7 mouse cellular contexts compared by ENCODE assay signal in genomic region chr5:24360792-24361454, GRCm38 (mm10). TPM values are rescaled to one million over a fixed set of nuclear protein-coding genes. Genes with fewer than 3 reads are reported as not detected.
DNase-seq lines count a peak whose midpoint lies in the region; ATAC-seq and TF ChIP-seq lines count a peak whose summit lies in the region.

No protein-coding gene starts in this region.

- H3K4me3 ChIP-seq in cortical plate, adult 2 months (ENCODE audit: insufficient read depth, low read length) = no peak overlapping the region
- no peak overlapping the region for H3K4me3 ChIP-seq in intestine, embryonic 14.5 days (ENCODE audit: low read depth, low read length)
- no peak overlapping the region for H3K4me3 ChIP-seq in midbrain, embryonic 10.5 days

- no peaks in the 10 kb centered on the region for H3K4me1 ChIP-seq in cortical plate, adult 2 months (ENCODE audit: control insufficient read depth, insufficient read depth, low read length)
- no peaks in the 10 kb centered on the region for H3K4me1 ChIP-seq in intestine, embryonic 14.5 days (replicated peaks; ENCODE audit: control insufficient read depth, insufficient read depth, low read length)
- peaks cover 21% of the 10 kb centered on the region for H3K4me1 ChIP-seq in midbrain, embryonic 10.5 days

- H3K36me3 ChIP-seq in intestine, embryonic 14.5 days (ENCODE audit: control insufficient read depth, insufficient read depth, low read length) = no peaks in the 10 kb centered on the region
- no peaks in the 10 kb centered on the region for H3K36me3 ChIP-seq in midbrain, embryonic 10.5 days

- TF ChIP-seq CTCF in cortical plate, adult 2 months (IDR thresholded peaks at IDR 0.05; ENCODE audit: extremely low read depth, insufficient read depth, low read length) = peak; percentile 94

- no peak overlapping the region for H3K9ac ChIP-seq in intestine, embryonic 14.5 days (ENCODE audit: low read length)

- peak; percentile 61 for ATAC-seq in intestine, embryonic 14.5 days (replicated peaks; ENCODE audit: low FRiP score, low TSS enrichment, low read depth)

- intact Hi-C loops in gastrocnemius, postnatal 36 days (cut with DNase I) = loop anchor here (2.0 kb wide), 1 partner anchor 100 kb away; no protein-coding TSS in a partner anchor
- intact Hi-C loops in left cerebral cortex, postnatal 25 days (cut with DNase I) = loop anchor here (1.0 to 5.0 kb wide), 3 partner anchors 26 to 194 kb away; no protein-coding TSS in a partner anchor

- H3K27ac ChIP-seq in cortical plate, adult 2 months (ENCODE audit: insufficient read depth, low read length) = no peak overlapping the region
- no peak overlapping the region for H3K27ac ChIP-seq in intestine, embryonic 14.5 days (ENCODE audit: low read depth)
- peak overlapping the region; percentile 23; the same call in 1 of the 2 replicates for H3K27ac ChIP-seq in midbrain, embryonic 10.5 days (replicated peaks)

- no peak for TF ChIP-seq POLR2A in cortical plate, adult 2 months (IDR thresholded peaks at IDR 0.05; ENCODE audit: extremely low read depth, insufficient read depth, low read length)

- no peaks in the 10 kb centered on the region for H3K9me3 ChIP-seq in intestine, embryonic 14.5 days (ENCODE audit: control insufficient read depth, low read length)
- no peaks in the 10 kb centered on the region for H3K9me3 ChIP-seq in midbrain, embryonic 10.5 days (replicated peaks)

- H3K27me3 ChIP-seq in intestine, embryonic 14.5 days (replicated peaks; ENCODE audit: control insufficient read depth, insufficient read depth, low read length) = no peaks in the 10 kb centered on the region
- H3K27me3 ChIP-seq in midbrain, embryonic 10.5 days (ENCODE audit: low read depth, poor library complexity, severe bottlenecking) = 0 out of 2 replicates have a peak, but pooled peaks cover 9% of the 10 kb centered on the region

- peak; percentile 86 to 96 for DNase-seq in adrenal gland, adult (ENCODE audit: inconsistent age in 2 of 2, low spot score in 1 of 2)
- peak; percentile 66 to 68 for DNase-seq in gastrocnemius, postnatal 36 days
- peak; percentile 95 for DNase-seq in intestine, embryonic 14.5 days (ENCODE audit: low spot score)
- peak; percentile 84 to 89 for DNase-seq in left cerebral cortex, postnatal 25 days (ENCODE audit: low spot score in 2 of 2)
- DNase-seq in midbrain, embryonic 10.5 days (ENCODE audit: low spot score) = peak; percentile 82
- DNase-seq in skeletal muscle tissue, adult 2 months (ENCODE audit: low read depth, low spot score) = peak; percentile 57

- WGBS in intestine, embryonic 14.5 days = 3% methylated on average over 7 of the region's 7 CpGs
- WGBS in midbrain, embryonic 10.5 days = 2% methylated on average over 7 of the region's 7 CpGs

- no peak overlapping the region for H3K4me2 ChIP-seq in intestine, embryonic 14.5 days (ENCODE audit: low read length)

RNA-seq across cellular contexts. Expression of gene Nos3, which starts 3.7 kb away (rescaled TPM):
- polyA plus RNA-seq in cortical plate, adult 2 months (2012; rRNA removed) = 9.6 and 10.4 TPM in 2 replicates
- 1 to 10 TPM; 4.9 to 5.4 TPM for total RNA-seq in gastrocnemius, postnatal 36 days (2021)
- polyA plus RNA-seq in intestine, embryonic 14.5 days (2014; fragmentation: Nextera tagmentation; extraction: Ambion mirVana) = 6.6 and 6.8 TPM in 2 replicates
- 1 to 10 TPM; 8.0 to 9.5 TPM for total RNA-seq in left cerebral cortex, postnatal 25 days (2021)
- 7.9 and 9.3 TPM in 2 replicates for polyA plus RNA-seq in midbrain, embryonic 10.5 days (2016; fragmentation: Nextera tagmentation; extraction: Ambion mirVana)

RNA-seq across cellular contexts. Expression of gene Kcnh2, which starts 9.5 kb away (rescaled TPM):
- 27.3 and 29.4 TPM in 2 replicates for polyA plus RNA-seq in cortical plate, adult 2 months (2012; rRNA removed)
- total RNA-seq in gastrocnemius, postnatal 36 days (2021) = 1 to 10 TPM; 2.2 to 2.6 TPM
- polyA plus RNA-seq in intestine, embryonic 14.5 days (2014; fragmentation: Nextera tagmentation; extraction: Ambion mirVana) = 9.0 and 11.2 TPM in 2 replicates
- total RNA-seq in left cerebral cortex, postnatal 25 days (2021) = 10 to 100 TPM; 22.5 to 30.1 TPM
- 27.1 and 35.3 TPM in 2 replicates for polyA plus RNA-seq in midbrain, embryonic 10.5 days (2016; fragmentation: Nextera tagmentation; extraction: Ambion mirVana)

RNA-seq across cellular contexts. Expression of gene Atg9b, which starts 31.0 kb away (rescaled TPM):
- polyA plus RNA-seq in cortical plate, adult 2 months (2012; rRNA removed) = 4.0 and 4.1 TPM in 2 replicates
- total RNA-seq in gastrocnemius, postnatal 36 days (2021) = not detected
- 0.66 and 1.0 TPM in 2 replicates for polyA plus RNA-seq in intestine, embryonic 14.5 days (2014; fragmentation: Nextera tagmentation; extraction: Ambion mirVana)
- total RNA-seq in left cerebral cortex, postnatal 25 days (2021) = 1 to 10 TPM; 2.3 to 3.0 TPM
- polyA plus RNA-seq in midbrain, embryonic 10.5 days (2016; fragmentation: Nextera tagmentation; extraction: Ambion mirVana) = 0.31 and 0.72 TPM in 2 replicates

RNA-seq across cellular contexts. Expression of gene Abcb8, which starts 32.5 kb away (rescaled TPM):
- 54.8 and 57.3 TPM in 2 replicates for polyA plus RNA-seq in cortical plate, adult 2 months (2012; rRNA removed)
- total RNA-seq in gastrocnemius, postnatal 36 days (2021) = 10 to 100 TPM; 37.6 to 38.0 TPM
- 56.4 and 64.0 TPM in 2 replicates for polyA plus RNA-seq in intestine, embryonic 14.5 days (2014; fragmentation: Nextera tagmentation; extraction: Ambion mirVana)
- 10 to 100 TPM; 41.3 to 54.2 TPM for total RNA-seq in left cerebral cortex, postnatal 25 days (2021)
- 62.9 and 64.6 TPM in 2 replicates for polyA plus RNA-seq in midbrain, embryonic 10.5 days (2016; fragmentation: Nextera tagmentation; extraction: Ambion mirVana)

RNA-seq across cellular contexts. Expression of gene Asic3, which starts 52.3 kb away (rescaled TPM):
- polyA plus RNA-seq in cortical plate, adult 2 months (2012; rRNA removed) = 0.44 and 0.70 TPM in 2 replicates
- under 1 TPM in 1 of 2 experiments, not detected in 1; 0.25 TPM for total RNA-seq in gastrocnemius, postnatal 36 days (2021)
- polyA plus RNA-seq in intestine, embryonic 14.5 days (2014; fragmentation: Nextera tagmentation; extraction: Ambion mirVana) = not detected in 2 replicates
- total RNA-seq in left cerebral cortex, postnatal 25 days (2021) = under 1 TPM in 1 of 2 experiments, not detected in 1; 0.73 TPM
- 0.19 and 0.31 TPM in 2 replicates for polyA plus RNA-seq in midbrain, embryonic 10.5 days (2016; fragmentation: Nextera tagmentation; extraction: Ambion mirVana)
